Mouse (Mus musculus) forebrain, embryonic 16.5 days (tissue): Measurements from ENCODE around the gene Gm29094. TPM values are rescaled to one million over a fixed set of nuclear protein-coding genes. Genes with fewer than 3 reads are reported as not detected.
"Not testable (repeated sequence)": the region's sequence is repeated elsewhere in the genome, so short reads cannot be mapped to it uniquely, and the experiment has no call there.

Experiments used
- ATAC-seq: fragments of 200-750 bp; cut with Nextera tagmentation; 2 replicates; pipeline ENCODE4 v1.8.0; 2017; ENCODE audit warnings: mild to moderate bottlenecking, moderate library complexity
- H3K27ac ChIP-seq: fragments of 300-500 bp; sonication (generic); 2 replicates; pipeline ENCODE4 v1.5.1; 2014; ENCODE audit warnings: low read length, control low read depth
- H3K27me3 ChIP-seq: fragments of 300-500 bp; sonication (generic); replicated peaks from 2 replicates; pipeline ENCODE4 v1.6.1; 2014; ENCODE audit warnings: low read length; ENCODE audit not compliant: control insufficient read depth, insufficient read depth
- H3K36me3 ChIP-seq: fragments of 300-500 bp; sonication (generic); 2 replicates; pipeline ENCODE4 v1.6.1; 2014; ENCODE audit not compliant: control insufficient read depth, insufficient read depth
- H3K4me1 ChIP-seq: fragments of 300-500 bp; sonication (generic); replicated peaks from 2 replicates; pipeline ENCODE4 v1.6.1; 2014; ENCODE audit warnings: low read length; ENCODE audit not compliant: control insufficient read depth, insufficient read depth
- H3K4me2 ChIP-seq: fragments of 300-500 bp; sonication (generic); 2 replicates; pipeline ENCODE4 v1.6.1; 2014; ENCODE audit warnings: mild to moderate bottlenecking, low read length, control low read depth
- H3K4me3 ChIP-seq: fragments of 300-500 bp; sonication (generic); replicated peaks from 2 replicates; pipeline ENCODE4 v1.5.1; 2014; ENCODE audit warnings: mild to moderate bottlenecking, low read length, control low read depth
- H3K9ac ChIP-seq: fragments of 300-500 bp; sonication (generic); replicated peaks from 2 replicates; pipeline ENCODE4 v1.6.1; 2014; ENCODE audit warnings: low read depth, low read length, control low read depth
- H3K9me3 ChIP-seq: fragments of 300-500 bp; sonication (generic); 2 replicates; pipeline ENCODE4 v1.6.1; 2016; ENCODE audit warnings: low read length; ENCODE audit not compliant: control insufficient read depth
- WGBS: fragments of 180-500 bp; shearing (Covaris S2); extraction: QIAGEN DNeasy Blood & Tissue Kit; methylation state at CpG from one replicate; pipeline ENCODE4 v1.1.7; 2014; 5-methylcytosine and 5-hydroxymethylcytosine counted together
- polyA plus RNA-seq: library from polyadenylated mRNA; unstranded; fragments of >200 nt; fragmentation: Nextera tagmentation; extraction: Ambion mirVana; gene quantifications from 2 replicates; pipeline ENCODE4 v1.2.1, GENCODE M21; 2015

The Gm29094 gene
- polyA plus RNA-seq, 1 experiment from 2014 or later, result not detected

- H3K9me3 ChIP-seq, H3K27ac ChIP-seq, H3K27me3 ChIP-seq, ATAC-seq, H3K4me2 ChIP-seq, H3K4me1 ChIP-seq, H3K9ac ChIP-seq, H3K4me3 ChIP-seq, H3K36me3 ChIP-seq: not testable (repeated sequence)
- WGBS, result 94% methylated on average over 4 of the region's 4 CpGs
Measured at GRCm38 (mm10) chr9:89237131-89237530, 38.0 kb downstream of the Gm29094 start.

GRCm38 (mm10) chr9:89238976-89239505 is 39.9 kb downstream of the Gm29094 start:
- WGBS, result 80% methylated on average over 4 of the region's 5 CpGs
- not testable (repeated sequence) for H3K4me3 ChIP-seq, ATAC-seq, H3K4me2 ChIP-seq, H3K4me1 ChIP-seq, H3K27me3 ChIP-seq, H3K36me3 ChIP-seq, H3K27ac ChIP-seq, H3K9ac ChIP-seq, H3K9me3 ChIP-seq

GRCm38 (mm10) chr9:89240516-89241019 is 41.4 kb downstream of the Gm29094 start:
- H3K36me3 ChIP-seq, H3K4me3 ChIP-seq, H3K27me3 ChIP-seq, H3K27ac ChIP-seq, H3K9ac ChIP-seq, H3K9me3 ChIP-seq, H3K4me2 ChIP-seq, H3K4me1 ChIP-seq, ATAC-seq: not testable (repeated sequence)
- 87% methylated on average over 3 of the region's 3 CpGs for WGBS

GRCm38 (mm10) chr9:89253400-89253799 is 54.2 kb downstream of the Gm29094 start:
- H3K36me3 ChIP-seq, result no peaks in the 10 kb centered on the region
- H3K27ac ChIP-seq, result no peak overlapping the region
- no peaks in the 10 kb centered on the region for H3K27me3 ChIP-seq
- H3K9me3 ChIP-seq, result no peaks in the 10 kb centered on the region
- WGBS, result 86% methylated on average over 2 of the region's 2 CpGs
- H3K9ac ChIP-seq, result no peak overlapping the region
- H3K4me2 ChIP-seq, result no peak overlapping the region
- no peak overlapping the region for H3K4me3 ChIP-seq
- no peaks in the 10 kb centered on the region for H3K4me1 ChIP-seq
- no peak for ATAC-seq

GRCm38 (mm10) chr9:89256556-89257335 is 57.6 kb downstream of the Gm29094 start:
- Histone ChIP-seq H3K36me3 (no peaks in the 10 kb centered on the region), H3K4me2 (no peak overlapping the region), H3K27me3 (no peaks in the 10 kb centered on the region), H3K4me3 (no peak overlapping the region), H3K27ac (no peak overlapping the region), H3K9ac (no peak overlapping the region), H3K4me1 (no peaks in the 10 kb centered on the region), H3K9me3 (no peaks in the 10 kb centered on the region)
- 89% methylated on average over 12 of the region's 12 CpGs for WGBS
- ATAC-seq, result no peak

GRCm38 (mm10) chr9:89263968-89264367 is 64.8 kb downstream of the Gm29094 start:
- Histone ChIP-seq H3K27ac (no peak overlapping the region), H3K4me2 (no peak overlapping the region), H3K36me3 (no peaks in the 10 kb centered on the region), H3K9me3 (no peaks in the 10 kb centered on the region), H3K27me3 (no peaks in the 10 kb centered on the region), H3K4me3 (no peak overlapping the region), H3K9ac (no peak overlapping the region), H3K4me1 (no peaks in the 10 kb centered on the region)
- 87% methylated on average over 3 of the region's 3 CpGs for WGBS
- ATAC-seq, result no peak

GRCm38 (mm10) chr9:89264571-89264970 is 65.4 kb downstream of the Gm29094 start:
- H3K36me3 ChIP-seq, result no peaks in the 10 kb centered on the region
- no peaks in the 10 kb centered on the region for H3K4me1 ChIP-seq
- no peak overlapping the region for H3K4me2 ChIP-seq
- no peaks in the 10 kb centered on the region for H3K27me3 ChIP-seq
- no peak overlapping the region for H3K4me3 ChIP-seq
- H3K27ac ChIP-seq, result no peak overlapping the region
- no peak overlapping the region for H3K9ac ChIP-seq
- ATAC-seq, result no peak
- no peaks in the 10 kb centered on the region for H3K9me3 ChIP-seq
- 95% methylated on average over 1 of the region's 1 CpGs for WGBS

Other genes starting within 250 kb of the Gm29094 start
- not detected in 2 replicates for gene Bcl2a1a, start 242.5 kb upstream of the Gm29094 start, polyA plus RNA-seq
- gene Trim43b, start 106.5 kb upstream of the Gm29094 start, polyA plus RNA-seq, result not detected in 2 replicates
- 1.1 TPM in 2 replicates for gene Bcl2a1b, start 170 bp upstream of the Gm29094 start, polyA plus RNA-seq
- gene Mthfs, start 11.3 kb downstream of the Gm29094 start, polyA plus RNA-seq, result 10.3 and 10.6 TPM in 2 replicates